Mouse (Mus musculus): ENCODE measurements around the gene Gpr108.

DNA sequence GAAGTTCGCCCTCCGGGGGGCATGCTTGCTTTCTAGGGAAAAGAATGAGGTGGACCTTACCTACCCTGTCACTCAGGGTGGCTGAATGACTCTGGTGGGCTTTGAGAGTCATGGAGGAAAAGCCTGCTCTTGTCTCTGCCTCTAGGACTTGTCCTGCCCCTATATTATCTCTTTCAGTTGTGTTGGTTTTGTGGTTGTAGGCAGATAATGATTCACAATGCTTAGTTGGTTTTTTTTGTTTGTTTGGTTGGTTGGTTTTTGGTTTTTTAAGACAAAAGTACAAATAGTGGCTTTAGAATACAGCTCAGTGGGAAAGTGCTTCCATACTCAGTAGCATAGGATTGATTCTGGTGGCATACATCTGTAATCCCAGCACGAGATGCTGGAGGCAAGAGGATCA, 19.4 kb downstream of the Gpr108 start:
- TF ChIP-seq CTCF (IDR thresholded peaks at IDR 0.05; ENCODE audit: low read depth, low read length) = no peak
- no peak for TF ChIP-seq POLR2A (IDR thresholded peaks at IDR 0.05; ENCODE audit: insufficient read depth, low read length)
- no peak for TF ChIP-seq EP300 (IDR thresholded peaks at IDR 0.05; ENCODE audit: insufficient read depth, low read depth, low read length)

All from ES-Bruce4 (cell line).